Mouse (Mus musculus) kidney, adult 2 months (tissue): Measurements from ENCODE around the gene Selenoi. TPM values are rescaled to one million over a fixed set of nuclear protein-coding genes. Genes with fewer than 3 reads are reported as not detected.

Experiments
- DNase-seq: peaks from one replicate; pipeline ENCODE4 v3.0.0; 2021
- H3K27ac ChIP-seq: fragments of 200-500 bp; 2 replicates; pipeline ENCODE4 v1.5.1; 2012; ENCODE audit warnings: low read depth, low read length, control low read depth, inconsistent platforms; ENCODE audit not compliant: insufficient read depth
- H3K27me3 ChIP-seq: fragments of 200-500 bp; replicated peaks from 2 replicates; pipeline ENCODE4 v1.6.1; 2012; ENCODE audit warnings: mild to moderate bottlenecking, moderate library complexity, low read length, inconsistent platforms; ENCODE audit not compliant: control insufficient read depth, insufficient read depth
- H3K36me3 ChIP-seq: fragments of 200-500 bp; 2 replicates; pipeline ENCODE4 v1.6.1; 2012; ENCODE audit warnings: mild to moderate bottlenecking, moderate library complexity, low read length, inconsistent platforms; ENCODE audit not compliant: control insufficient read depth, insufficient read depth
- H3K4me1 ChIP-seq: fragments of 200-500 bp; 2 replicates; pipeline ENCODE4 v1.6.1; 2011; ENCODE audit warnings: low read length; ENCODE audit not compliant: control insufficient read depth, insufficient read depth
- H3K4me3 ChIP-seq: fragments of 200-500 bp; 2 replicates; pipeline ENCODE4 v1.5.1; 2011; ENCODE audit warnings: mild to moderate bottlenecking, low read depth, low read length, control low read depth; ENCODE audit not compliant: insufficient read depth
- CTCF ChIP-seq: fragments of 200-500 bp; conservative IDR thresholded peaks from 2 replicates; pipeline ENCODE4 v1.5.1; 2011; ENCODE audit warnings: low read depth, mild to moderate bottlenecking, control low read depth, low read length, moderate library complexity, mixed read lengths; ENCODE audit not compliant: insufficient read depth, insufficient read length
- POLR2A ChIP-seq: fragments of 200-500 bp; IDR thresholded peaks from one replicate; pipeline ENCODE4 v1.6.1; 2011; ENCODE audit warnings: low read depth, low read length, control low read depth
- WGBS: fragments of 180-500 bp; shearing (Covaris S2); methylation state at CpG from one replicate; pipeline ENCODE4 v1.1.7; 2018; 5-methylcytosine and 5-hydroxymethylcytosine counted together
- polyA plus RNA-seq: library from polyadenylated mRNA; depleted of rRNA; stranded (reverse); fragments of >200 nt; gene quantifications from 2 replicates; pipeline ENCODE4 v1.2.3, GENCODE M21; 2012; rRNA removed

Selenoi gene
- 18.2 and 20.0 TPM in 2 replicates for polyA plus RNA-seq

GRCm38 (mm10) chr5:30232271-30232971 is at the start of gene Selenoi:
Gene Selenoi (plus strand): TSS chr5:30232581.
- Histone ChIP-seq H3K27me3 (no peaks in the 10 kb centered on the region), H3K27ac (peak within 1 kb of the TSS; percentile 33), H3K36me3 (no peaks in the 10 kb centered on the region), H3K4me1 (peaks cover 5% of the 10 kb centered on the region; the same call in 1 of the 2 replicates), H3K4me3 (peak within 1 kb of the TSS; percentile 87)
- peak; percentile 100 for DNase-seq
- 3% methylated on average over 71 of the region's 71 CpGs for WGBS
- TF ChIP-seq POLR2A (peak; percentile 76), CTCF (no peak)

GRCm38 (mm10) chr5:30187687-30188485 is 44.5 kb upstream of the Selenoi start:
- H3K27ac ChIP-seq: no peak overlapping the region
- no peaks in the 10 kb centered on the region; the same call in 1 of the 2 replicates for H3K4me1 ChIP-seq
- TF ChIP-seq CTCF (no peak), POLR2A (no peak)
- H3K36me3 ChIP-seq: peaks cover 7% of the 10 kb centered on the region
- no peaks in the 10 kb centered on the region for H3K27me3 ChIP-seq
- no peak overlapping the region for H3K4me3 ChIP-seq
- 73% methylated on average over 12 of the region's 12 CpGs for WGBS
- DNase-seq: peak; percentile 58

GRCm38 (mm10) chr5:30192452-30192851 is 39.9 kb upstream of the Selenoi start:
- peak; percentile 20; the same call in 1 of the 2 replicates for TF ChIP-seq CTCF
- TF ChIP-seq POLR2A: no peak
- H3K36me3 ChIP-seq: no peaks in the 10 kb centered on the region; the same call in 1 of the 2 replicates
- peak; percentile 10 for DNase-seq
- no peaks in the 10 kb centered on the region; the same call in 1 of the 2 replicates for H3K4me1 ChIP-seq
- WGBS: 83% methylated on average over 1 of the region's 1 CpGs
- H3K27ac ChIP-seq: no peak overlapping the region
- no peaks in the 10 kb centered on the region for H3K27me3 ChIP-seq
- no peak overlapping the region for H3K4me3 ChIP-seq

- no peak overlapping the region for H3K4me3 ChIP-seq
- WGBS: 89% methylated on average over 5 of the region's 5 CpGs
- H3K27ac ChIP-seq: no peak overlapping the region
- no peaks in the 10 kb centered on the region for H3K36me3 ChIP-seq
- no peak for DNase-seq
- TF ChIP-seq POLR2A: no peak
- no peak for TF ChIP-seq CTCF
- H3K27me3 ChIP-seq: no peaks in the 10 kb centered on the region
- H3K4me1 ChIP-seq: no peaks in the 10 kb centered on the region
Observed at GRCm38 (mm10) chr5:30195340-30195739, 37.0 kb upstream of the Selenoi start.

- H3K36me3 ChIP-seq: no peaks in the 10 kb centered on the region
- 62% methylated on average over 7 of the region's 7 CpGs for WGBS
- no peak for DNase-seq
- H3K27ac ChIP-seq: no peak overlapping the region
- TF ChIP-seq POLR2A (no peak), CTCF (no peak)
- no peaks in the 10 kb centered on the region for H3K27me3 ChIP-seq
- H3K4me1 ChIP-seq: no peaks in the 10 kb centered on the region
- no peak overlapping the region for H3K4me3 ChIP-seq
Observed at GRCm38 (mm10) chr5:30198257-30198656, 34.1 kb upstream of the Selenoi start.

- Histone ChIP-seq H3K27me3 (no peaks in the 10 kb centered on the region), H3K36me3 (no peaks in the 10 kb centered on the region), H3K4me3 (no peak overlapping the region), H3K27ac (no peak overlapping the region), H3K4me1 (no peaks in the 10 kb centered on the region)
- WGBS: 38% methylated on average over 5 of the region's 5 CpGs
- peak; percentile 33 for DNase-seq
- TF ChIP-seq POLR2A: no peak
- TF ChIP-seq CTCF: peak; percentile 84
Observed at GRCm38 (mm10) chr5:30201521-30201920, 30.9 kb upstream of the Selenoi start.

GRCm38 (mm10) chr5:30202221-30202620 is 30.2 kb upstream of the Selenoi start:
- no peaks in the 10 kb centered on the region for H3K4me1 ChIP-seq
- no peak for TF ChIP-seq CTCF
- WGBS: 79% methylated on average over 7 of the region's 7 CpGs
- DNase-seq: no peak
- H3K27me3 ChIP-seq: no peaks in the 10 kb centered on the region
- H3K27ac ChIP-seq: no peak overlapping the region
- no peaks in the 10 kb centered on the region for H3K36me3 ChIP-seq
- no peak overlapping the region for H3K4me3 ChIP-seq
